Mouse (Mus musculus): ENCODE results near the gene Nfia.
A peak's percentile ranks its signal among the peaks of the same experiment; 100 is the strongest.

Gene Nfia

GRCm38 (mm10) chr4:97840227-97841062 lies 67.9 kb downstream of the Nfia start:
- peak; percentile 69 for DNase-seq

GRCm38 (mm10) chr4:97841063-97841595 lies 68.6 kb downstream of the Nfia start:
- DNase-seq: no peak

- no peak for DNase-seq
Observed at GRCm38 (mm10) chr4:97841745-97842144, 69.2 kb downstream of the Nfia start.

GRCm38 (mm10) chr4:97843981-97844690 lies 71.6 kb downstream of the Nfia start:
- DNase-seq: peak; percentile 33

- DNase-seq: peak; percentile 42
Observed at GRCm38 (mm10) chr4:97844899-97845298, 72.4 kb downstream of the Nfia start.

- no peak for DNase-seq
Observed at GRCm38 (mm10) chr4:97847653-97848052, 75.1 kb downstream of the Nfia start.

GRCm38 (mm10) chr4:97850991-97851390 lies 78.5 kb downstream of the Nfia start:
- DNase-seq: no peak

- DNase-seq: no peak
Observed at GRCm38 (mm10) chr4:97851698-97852097, 79.2 kb downstream of the Nfia start.

GRCm38 (mm10) chr4:97852626-97853025 lies 80.1 kb downstream of the Nfia start:
- DNase-seq: no peak

- DNase-seq: no peak
Observed at GRCm38 (mm10) chr4:97854779-97855178, 82.2 kb downstream of the Nfia start.

GRCm38 (mm10) chr4:97855712-97856420 lies 83.3 kb downstream of the Nfia start:
- DNase-seq: no peak

- no peak for DNase-seq
Observed at GRCm38 (mm10) chr4:97857549-97857948, 85.0 kb downstream of the Nfia start.

GRCm38 (mm10) chr4:97859431-97859830 lies 86.9 kb downstream of the Nfia start:
- DNase-seq: no peak

GRCm38 (mm10) chr4:97860376-97860775 lies 87.8 kb downstream of the Nfia start:
- DNase-seq: no peak

GRCm38 (mm10) chr4:97860791-97861344 lies 88.3 kb downstream of the Nfia start:
- no peak for DNase-seq

- no peak for DNase-seq
Observed at GRCm38 (mm10) chr4:97862379-97862778, 89.8 kb downstream of the Nfia start.

- no peak for DNase-seq
Observed at GRCm38 (mm10) chr4:97864276-97864675, 91.7 kb downstream of the Nfia start.

- no peak for DNase-seq
Observed at GRCm38 (mm10) chr4:97865410-97865953, 92.9 kb downstream of the Nfia start.

GRCm38 (mm10) chr4:97866463-97866862 lies 93.9 kb downstream of the Nfia start:
- DNase-seq: no peak

- no peak for DNase-seq
Observed at GRCm38 (mm10) chr4:97868307-97868937, 95.9 kb downstream of the Nfia start.

GRCm38 (mm10) chr4:97868938-97869440 lies 96.5 kb downstream of the Nfia start:
- DNase-seq: no peak

GRCm38 (mm10) chr4:97869451-97869850 lies 96.9 kb downstream of the Nfia start:
- no peak for DNase-seq

Measured in embryo, embryonic 11 days (tissue).